Mouse (Mus musculus) kidney, postnatal 0 days (tissue): ENCODE data around the gene Jmjd7. TPM values are rescaled to one million over a fixed set of nuclear protein-coding genes. Genes with fewer than 3 reads are reported as not detected.

Source experiments
- ATAC-seq: fragments of 200-750 bp; cut with Nextera tagmentation; replicated peaks from 2 replicates; pipeline ENCODE4 v1.8.0; 2017; ENCODE audit warnings: low read depth, moderate number of reproducible peaks, moderate TSS enrichment, moderate library complexity; ENCODE audit not compliant: low FRiP score
- DNase-seq: peaks from one replicate; pipeline ENCODE4 v3.0.0-alpha.2; 2016; ENCODE audit warnings: low spot score
- H3K27ac ChIP-seq: fragments of 300-500 bp; sonication (generic); 2 replicates; pipeline ENCODE4 v1.5.1; 2014; ENCODE audit warnings: mild to moderate bottlenecking
- H3K27me3 ChIP-seq: fragments of 300-500 bp; sonication (generic); 2 replicates; pipeline ENCODE4 v1.6.1; 2014; ENCODE audit warnings: low read length, mixed read lengths; ENCODE audit not compliant: insufficient read depth
- H3K36me3 ChIP-seq: fragments of 300-500 bp; sonication (generic); 2 replicates; pipeline ENCODE4 v1.6.1; 2014; ENCODE audit warnings: low read length, mixed read lengths; ENCODE audit not compliant: insufficient read depth
- H3K4me1 ChIP-seq: fragments of 300-500 bp; sonication (generic); replicated peaks from 2 replicates; pipeline ENCODE4 v1.6.1; 2014; ENCODE audit warnings: antibody characterized with exemption, low read length, mixed read lengths; ENCODE audit not compliant: insufficient read depth
- H3K4me2 ChIP-seq: fragments of 300-500 bp; sonication (generic); 2 replicates; pipeline ENCODE4 v1.6.1; 2014; ENCODE audit warnings: mild to moderate bottlenecking, low read length, moderate library complexity, mixed read lengths
- H3K4me3 ChIP-seq: fragments of 300-500 bp; sonication (generic); replicated peaks from 2 replicates; pipeline ENCODE4 v1.5.1; 2014; ENCODE audit warnings: low read depth, low read length
- H3K9ac ChIP-seq: fragments of 300-500 bp; sonication (generic); 2 replicates; pipeline ENCODE4 v1.6.1; 2014; ENCODE audit warnings: low read depth, low read length
- H3K9me3 ChIP-seq: fragments of 300-500 bp; sonication (generic); replicated peaks from 2 replicates; pipeline ENCODE4 v1.6.1; 2016; ENCODE audit warnings: low read length, inconsistent platforms, mixed read lengths
- CTCF ChIP-seq: IDR thresholded peaks from 2 replicates; pipeline ENCODE4 v1.5.1; 2016; ENCODE audit warnings: antibody characterized with exemption, low read depth, mild to moderate bottlenecking, moderate library complexity
- WGBS: fragments of 180-500 bp; shearing (Covaris S2); extraction: QIAGEN DNeasy Blood & Tissue Kit; methylation state at CpG from one replicate; pipeline ENCODE4 v1.1.7; 2014; 5-methylcytosine and 5-hydroxymethylcytosine counted together
- polyA plus RNA-seq: library from polyadenylated mRNA; unstranded; fragments of >200 nt; fragmentation: Nextera tagmentation; extraction: Ambion mirVana; gene quantifications from 2 replicates; pipeline ENCODE4 v1.2.1, GENCODE M21; 2015

The Jmjd7 gene
- polyA plus RNA-seq, 1 experiment from 2014 or later, result 25.7 TPM

DNA sequence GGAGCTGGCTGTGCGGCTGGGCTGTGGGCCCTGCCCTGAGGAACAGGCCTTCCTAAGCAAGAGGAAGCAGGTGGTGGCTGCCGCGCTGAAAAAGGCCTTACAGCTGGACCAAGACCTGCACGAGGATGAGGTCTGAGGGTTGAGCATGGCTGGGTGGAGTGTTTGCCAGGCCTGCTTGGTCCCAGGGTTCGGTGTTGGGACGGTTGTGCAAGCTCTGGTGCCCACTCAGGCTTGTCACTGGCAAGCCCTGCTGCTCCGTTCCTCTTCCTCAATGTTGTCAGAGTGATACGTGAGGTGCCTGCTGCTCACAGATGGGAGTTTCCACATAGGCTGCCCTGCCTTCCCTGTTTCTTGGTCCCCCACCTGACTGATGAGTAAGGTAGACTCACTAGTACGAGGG is 10.5 kb downstream of the Jmjd7 start:
- ATAC-seq, result no peak
- Histone ChIP-seq H3K4me2 (no peak overlapping the region), H3K36me3 (peaks cover 38% of the 10 kb centered on the region), H3K9ac (no peak overlapping the region), H3K4me3 (no peak overlapping the region), H3K27me3 (no peaks in the 10 kb centered on the region), H3K4me1 (no peaks in the 10 kb centered on the region), H3K27ac (no peak overlapping the region), H3K9me3 (no peaks in the 10 kb centered on the region)
- no peak for TF ChIP-seq CTCF
- WGBS, result 89% methylated on average over 9 of the region's 9 CpGs
- no peak for DNase-seq

DNA sequence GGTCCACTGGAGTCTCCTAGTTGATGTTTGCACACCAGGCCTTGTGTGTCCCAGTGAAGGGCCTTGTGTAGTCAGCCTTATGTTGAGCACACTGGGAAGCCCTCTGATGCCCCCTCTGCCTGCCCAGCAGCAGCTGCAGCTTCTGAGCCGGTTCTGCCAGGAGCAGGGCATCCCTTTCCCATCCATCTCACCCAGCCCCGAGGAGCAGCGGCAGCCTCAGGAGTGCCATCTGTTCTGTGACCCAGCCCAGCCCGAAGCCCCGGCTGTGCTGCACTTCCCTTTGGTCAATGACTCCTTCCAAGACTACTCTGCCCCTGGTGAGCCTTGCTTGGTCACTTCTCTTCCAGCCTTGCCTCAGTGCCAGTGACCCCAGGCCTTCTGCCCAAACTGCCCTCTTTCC is 13.7 kb downstream of the Jmjd7 start:
- H3K4me2 ChIP-seq, result no peak overlapping the region
- TF ChIP-seq CTCF, result no peak
- DNase-seq, result no peak
- WGBS, result 80% methylated on average over 5 of the region's 5 CpGs
- H3K4me1 ChIP-seq, result no peaks in the 10 kb centered on the region; the same call in 1 of the 2 replicates
- no peaks in the 10 kb centered on the region for H3K27me3 ChIP-seq
- no peak for ATAC-seq
- no peak overlapping the region for H3K9ac ChIP-seq
- peaks cover 35% of the 10 kb centered on the region for H3K36me3 ChIP-seq
- H3K9me3 ChIP-seq, result no peaks in the 10 kb centered on the region
- H3K27ac ChIP-seq, result no peak overlapping the region
- H3K4me3 ChIP-seq, result no peak overlapping the region

DNA sequence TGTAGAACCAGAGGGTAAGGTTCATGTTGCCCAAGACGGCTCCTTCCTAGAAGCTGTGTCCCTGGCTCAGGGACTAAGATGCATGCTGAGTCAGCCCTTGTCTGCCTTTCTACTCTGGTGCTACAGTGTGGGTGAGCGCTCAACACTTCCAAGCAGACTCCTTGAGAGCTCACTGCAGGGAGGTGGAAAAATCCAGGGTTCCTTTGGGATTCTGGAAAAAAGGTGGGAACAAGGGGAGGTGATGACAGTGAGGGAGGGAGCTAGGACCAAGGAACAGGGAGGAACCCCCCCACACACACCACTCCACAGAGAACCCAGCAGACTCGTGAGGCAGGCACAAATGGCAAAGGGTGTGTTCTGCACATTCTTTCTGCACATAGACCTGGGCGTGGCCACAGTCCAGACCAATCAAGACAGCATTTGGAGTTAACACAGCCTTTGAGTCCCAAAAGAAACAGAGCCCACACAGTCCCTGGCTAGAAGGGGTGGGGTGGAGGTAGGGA is 16.9 kb downstream of the Jmjd7 start:
- Histone ChIP-seq H3K36me3 (peaks cover 27% of the 10 kb centered on the region), H3K4me1 (no peaks in the 10 kb centered on the region; the same call in none of the 2 replicates), H3K4me3 (no peak overlapping the region), H3K9me3 (no peaks in the 10 kb centered on the region), H3K27me3 (no peaks in the 10 kb centered on the region), H3K4me2 (no peak overlapping the region), H3K27ac (no peak overlapping the region), H3K9ac (no peak overlapping the region)
- no peak for TF ChIP-seq CTCF
- 37% methylated on average over 4 of the region's 4 CpGs for WGBS
- ATAC-seq (peak; percentile 35), DNase-seq (peak; percentile 50)

DNA sequence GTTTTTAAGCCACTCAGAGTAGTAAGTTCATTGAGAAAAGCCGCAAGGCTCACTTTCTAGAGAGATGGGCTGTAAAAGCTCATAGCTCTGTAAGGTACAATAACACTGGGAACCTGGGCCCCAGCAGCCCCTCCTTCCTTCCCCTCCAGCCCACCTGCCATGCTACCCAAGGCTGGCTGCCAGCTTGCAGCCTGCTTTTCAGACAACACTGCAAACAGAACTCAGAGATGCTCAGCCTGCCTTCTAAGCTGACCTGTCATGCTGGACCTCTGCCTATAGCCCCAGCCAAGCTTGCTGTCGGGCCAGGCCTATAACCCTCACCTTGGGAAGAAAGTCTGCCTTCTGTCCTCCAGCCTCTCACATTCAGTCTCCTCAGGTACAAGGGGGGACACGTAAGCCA is 17.4 kb downstream of the Jmjd7 start:
- DNase-seq (no peak), ATAC-seq (no peak)
- H3K4me1 ChIP-seq, result no peaks in the 10 kb centered on the region; the same call in none of the 2 replicates
- no peaks in the 10 kb centered on the region for H3K9me3 ChIP-seq
- 67% methylated on average over 3 of the region's 3 CpGs for whole genome bisulfite sequencing
- H3K4me3 ChIP-seq, result no peak overlapping the region
- H3K36me3 ChIP-seq, result peaks cover 22% of the 10 kb centered on the region
- no peak overlapping the region for H3K27ac ChIP-seq
- no peak for TF ChIP-seq CTCF
- no peak overlapping the region for H3K9ac ChIP-seq
- H3K27me3 ChIP-seq, result no peaks in the 10 kb centered on the region
- H3K4me2 ChIP-seq, result no peak overlapping the region

DNA sequence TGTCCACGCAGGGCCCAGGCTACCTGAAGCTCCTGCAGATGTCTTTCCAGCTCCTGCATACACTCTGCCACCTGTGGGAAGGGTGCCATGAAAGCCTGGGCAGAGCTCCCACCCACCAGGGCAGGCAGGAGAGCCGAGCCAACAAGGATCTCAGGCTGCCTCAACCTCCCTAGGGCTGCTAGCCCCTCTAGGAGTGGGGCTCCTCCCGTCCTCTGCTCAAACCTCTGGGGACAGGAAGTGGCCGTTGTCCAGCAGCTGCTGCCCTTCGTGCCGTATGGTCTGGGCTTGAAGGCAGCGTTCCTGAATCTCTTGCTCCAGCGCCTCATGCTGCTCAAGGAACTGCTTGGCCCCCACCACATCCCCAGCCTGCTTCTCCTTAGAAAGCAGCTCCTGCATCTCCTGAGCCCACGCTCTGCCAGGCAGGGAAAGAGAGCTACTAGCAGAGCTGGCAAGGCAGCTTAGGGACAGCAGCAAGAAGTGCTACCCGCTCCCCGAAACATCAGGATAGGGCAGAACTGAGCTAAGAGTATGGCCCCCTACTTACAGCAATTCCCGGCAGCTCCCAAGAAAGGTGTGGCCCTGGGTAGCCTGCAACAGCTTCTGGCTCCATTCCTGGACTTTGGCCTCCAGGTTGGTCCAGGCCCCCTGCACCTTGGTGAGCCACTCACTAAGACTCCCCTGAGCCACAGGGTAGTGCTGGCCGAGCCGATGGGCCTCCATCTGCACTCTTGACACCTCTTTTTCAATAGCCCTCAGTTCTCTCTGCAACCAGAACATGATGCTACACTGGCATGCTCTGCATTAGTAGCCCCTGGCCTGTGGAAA is 19.4 kb downstream of the Jmjd7 start:
- ATAC-seq, result no peak
- H3K27ac ChIP-seq, result no peak overlapping the region
- peak; percentile 29 for DNase-seq
- H3K36me3 ChIP-seq, result peaks cover 7% of the 10 kb centered on the region
- no peak overlapping the region for H3K4me2 ChIP-seq
- H3K9ac ChIP-seq, result no peak overlapping the region
- no peak overlapping the region for H3K4me3 ChIP-seq
- no peak for TF ChIP-seq CTCF
- H3K27me3 ChIP-seq, result no peaks in the 10 kb centered on the region
- no peaks in the 10 kb centered on the region for H3K9me3 ChIP-seq
- 48% methylated on average over 14 of the region's 14 CpGs for WGBS
- no peaks in the 10 kb centered on the region; the same call in none of the 2 replicates for H3K4me1 ChIP-seq

DNA sequence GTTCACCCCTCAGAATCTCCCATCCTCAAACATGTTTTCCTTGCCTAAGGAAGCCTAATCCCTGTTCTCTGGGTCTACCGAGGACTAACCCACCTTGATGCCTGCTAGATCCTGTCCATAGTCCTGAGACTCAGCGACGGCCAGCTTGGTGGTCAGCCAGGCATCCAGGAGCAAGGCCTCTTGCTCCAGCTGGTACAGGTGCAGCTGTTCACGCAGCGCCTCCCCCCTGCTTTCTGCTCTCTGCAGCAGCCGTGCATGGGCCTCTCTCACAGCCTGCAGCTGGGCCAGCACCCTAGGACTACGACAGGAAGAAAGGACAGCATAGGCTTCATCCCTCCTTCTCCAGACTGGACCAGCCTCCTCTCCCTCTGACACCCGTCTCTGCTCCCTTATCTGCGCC is 20.9 kb downstream of the Jmjd7 start:
- Histone ChIP-seq H3K9ac (no peak overlapping the region), H3K9me3 (no peaks in the 10 kb centered on the region), H3K4me1 (no peaks in the 10 kb centered on the region; the same call in none of the 2 replicates), H3K27ac (no peak overlapping the region), H3K4me3 (no peak overlapping the region), H3K4me2 (no peak overlapping the region), H3K36me3 (no peaks in the 10 kb centered on the region), H3K27me3 (no peaks in the 10 kb centered on the region)
- TF ChIP-seq CTCF, result no peak
- ATAC-seq, result no peak
- DNase-seq, result no peak
- 72% methylated on average over 9 of the region's 9 CpGs for WGBS
